Mouse (Mus musculus) hindbrain, embryonic 15.5 days (tissue): ENCODE measurements around the gene Dusp16. TPM values are rescaled to one million over a fixed set of nuclear protein-coding genes. Genes with fewer than 3 reads are reported as not detected.

Source experiments
- ATAC-seq: fragments of 200-750 bp; cut with Nextera tagmentation; 2 replicates; pipeline ENCODE4 v1.8.0; 2017; ENCODE audit warnings: low read depth, moderate number of reproducible peaks, moderate TSS enrichment; ENCODE audit not compliant: low FRiP score
- H3K27ac ChIP-seq: fragments of 300-500 bp; sonication (generic); replicated peaks from 2 replicates; pipeline ENCODE4 v1.5.1; 2015; ENCODE audit warnings: mild to moderate bottlenecking, inconsistent platforms
- H3K27me3 ChIP-seq: fragments of 300-500 bp; sonication (generic); 2 replicates; pipeline ENCODE4 v1.6.1; 2015; ENCODE audit warnings: control low read depth, inconsistent platforms
- H3K36me3 ChIP-seq: fragments of 300-500 bp; sonication (generic); 2 replicates; pipeline ENCODE4 v1.6.1; 2015; ENCODE audit warnings: control low read depth, inconsistent platforms
- H3K4me1 ChIP-seq: fragments of 300-500 bp; sonication (generic); replicated peaks from 2 replicates; pipeline ENCODE4 v1.6.1; 2015; ENCODE audit warnings: control low read depth, inconsistent platforms
- H3K4me2 ChIP-seq: fragments of 300-500 bp; sonication (generic); 2 replicates; pipeline ENCODE4 v1.6.1; 2015; ENCODE audit warnings: moderate library complexity, mild to moderate bottlenecking, inconsistent platforms
- H3K4me3 ChIP-seq: fragments of 300-500 bp; sonication (generic); 2 replicates; pipeline ENCODE4 v1.5.1; 2015; ENCODE audit warnings: mild to moderate bottlenecking, inconsistent platforms
- H3K9ac ChIP-seq: fragments of 300-500 bp; sonication (generic); 2 replicates; pipeline ENCODE4 v1.6.1; 2015; ENCODE audit warnings: inconsistent platforms
- H3K9me3 ChIP-seq: fragments of 300-500 bp; sonication (generic); 2 replicates; pipeline ENCODE4 v1.6.1; 2016; ENCODE audit warnings: control low read depth, inconsistent platforms
- WGBS: fragments of 180-500 bp; shearing (Covaris S2); methylation state at CpG from one replicate; pipeline ENCODE4 v1.1.7; 2015; 5-methylcytosine and 5-hydroxymethylcytosine counted together
- polyA plus RNA-seq: library from polyadenylated mRNA; unstranded; fragments of >200 nt; fragmentation: Nextera tagmentation; extraction: Ambion mirVana; gene quantifications from 2 replicates; pipeline ENCODE4 v1.2.1, GENCODE M21; 2015

Gene Dusp16
- polyA plus RNA-seq: 5.5 and 5.7 TPM in 2 replicates

DNA sequence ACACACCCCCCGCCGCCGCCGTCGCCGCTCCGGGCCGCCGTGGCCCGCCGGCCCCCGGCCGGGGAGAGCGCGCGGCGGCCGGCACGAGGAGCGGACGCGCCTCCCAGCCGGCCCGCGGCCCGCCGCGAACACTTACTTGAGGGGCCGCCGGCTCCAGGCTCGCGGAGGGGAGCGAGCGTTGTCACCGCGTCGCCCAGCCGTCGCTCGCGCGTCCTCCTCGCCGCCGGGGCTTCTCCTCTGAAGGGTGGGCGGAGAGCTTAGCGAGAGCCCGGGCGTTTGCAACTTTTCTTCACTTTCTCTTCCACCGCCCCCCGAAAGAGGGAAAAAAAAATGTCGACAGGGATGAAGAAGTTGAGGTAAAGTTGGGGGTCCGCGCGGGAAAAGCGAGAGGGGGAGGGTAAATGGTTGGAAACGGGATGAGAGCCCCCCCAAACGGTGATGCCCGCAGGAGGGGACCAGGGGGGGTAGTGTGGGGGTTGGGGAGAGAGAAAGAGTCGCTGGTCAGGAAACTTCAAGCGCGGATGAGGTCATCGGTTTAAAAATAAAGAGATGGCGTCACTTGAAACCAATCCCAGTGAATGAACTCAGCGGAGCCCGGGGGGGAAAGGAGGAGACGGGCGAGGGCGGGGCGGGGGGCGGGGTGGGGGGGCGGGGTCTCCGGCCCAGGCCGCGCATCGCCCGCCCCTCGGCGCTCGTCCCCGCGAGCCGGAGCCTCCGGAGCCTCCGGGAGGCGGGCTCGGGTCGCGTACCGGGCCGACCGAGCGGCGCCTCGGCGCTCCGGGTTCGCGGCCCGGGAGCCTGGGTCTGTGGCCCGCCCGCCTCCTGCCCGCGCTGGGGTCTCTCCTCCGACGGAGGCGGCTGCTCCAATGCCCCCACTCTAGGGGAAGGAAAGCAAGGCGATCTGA, at the start of gene Dusp16:
Gene Dusp16 (minus strand): TSS at position 485 of the 905 bp plus-strand sequence.
- peak; percentile 90 for ATAC-seq
- H3K27me3 ChIP-seq: 0 out of 2 replicates have a peak, but pooled peaks cover 4% of the 10 kb centered on the region
- WGBS: under 1% methylated on average over 88 of the region's 108 CpGs
- H3K4me2 ChIP-seq: peak within 1 kb of the TSS; percentile 86
- no peaks in the 10 kb centered on the region for H3K9me3 ChIP-seq
- peak within 1 kb of the TSS; percentile 85 for H3K27ac ChIP-seq
- H3K4me1 ChIP-seq: peaks cover 21% of the 10 kb centered on the region
- H3K9ac ChIP-seq: peak within 1 kb of the TSS; percentile 72
- no peaks in the 10 kb centered on the region for H3K36me3 ChIP-seq
- H3K4me3 ChIP-seq: peak within 1 kb of the TSS; percentile 75

DNA sequence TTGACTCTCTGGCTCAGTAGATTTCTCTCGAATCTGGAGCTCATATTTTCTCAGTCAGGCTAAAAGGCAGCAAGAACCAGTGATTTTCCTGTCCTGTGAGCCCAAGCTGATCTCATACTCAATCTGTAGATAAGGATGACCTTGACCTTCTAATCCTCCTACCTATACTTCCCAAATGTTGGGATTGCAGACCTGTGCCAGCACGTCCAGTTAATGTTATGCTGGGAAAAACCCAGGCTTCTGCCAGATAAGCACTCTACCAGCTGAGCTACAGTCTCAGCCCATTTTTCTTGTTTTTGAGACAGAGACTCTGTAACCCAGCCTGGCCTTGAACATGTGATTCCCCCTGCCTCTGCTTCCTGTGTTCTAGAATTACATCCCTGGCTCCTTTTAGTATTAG, 47.9 kb upstream of the Dusp16 start:
- Histone ChIP-seq H3K36me3 (0 out of 2 replicates have a peak, but pooled peaks cover 2% of the 10 kb centered on the region), H3K4me2 (no peak overlapping the region), H3K27me3 (no peaks in the 10 kb centered on the region), H3K9me3 (no peaks in the 10 kb centered on the region), H3K27ac (no peak overlapping the region), H3K4me1 (no peaks in the 10 kb centered on the region), H3K9ac (no peak overlapping the region), H3K4me3 (no peak overlapping the region)
- 89% methylated on average over 2 of the region's 2 CpGs for WGBS
- no peak for ATAC-seq

DNA sequence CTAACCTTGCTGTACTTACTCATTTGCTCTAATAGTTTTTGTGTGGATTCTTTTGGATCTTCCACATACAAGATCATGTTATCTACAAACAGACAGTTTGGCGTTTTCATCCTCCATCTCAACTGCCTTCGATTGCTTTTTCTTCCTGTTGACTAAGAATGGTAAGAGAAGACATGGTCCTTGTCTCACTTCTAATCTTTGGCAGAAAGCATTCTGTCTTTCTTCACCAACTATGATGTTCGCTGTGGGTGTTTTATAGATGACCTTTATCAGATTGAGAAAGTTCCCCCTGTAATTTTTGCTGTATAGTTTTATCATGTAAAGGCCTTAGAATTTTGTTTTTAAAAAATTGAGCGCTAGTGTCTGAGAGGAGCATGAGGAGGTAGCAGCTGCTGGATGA, 45.7 kb upstream of the Dusp16 start:
- Histone ChIP-seq H3K9ac (no peak overlapping the region), H3K4me2 (no peak overlapping the region), H3K4me3 (no peak overlapping the region), H3K27me3 (no peaks in the 10 kb centered on the region), H3K4me1 (no peaks in the 10 kb centered on the region), H3K27ac (no peak overlapping the region), H3K36me3 (0 out of 2 replicates have a peak, but pooled peaks cover 2% of the 10 kb centered on the region), H3K9me3 (no peaks in the 10 kb centered on the region)
- no peak for ATAC-seq
- 92% methylated on average over 4 of the region's 4 CpGs for WGBS

DNA sequence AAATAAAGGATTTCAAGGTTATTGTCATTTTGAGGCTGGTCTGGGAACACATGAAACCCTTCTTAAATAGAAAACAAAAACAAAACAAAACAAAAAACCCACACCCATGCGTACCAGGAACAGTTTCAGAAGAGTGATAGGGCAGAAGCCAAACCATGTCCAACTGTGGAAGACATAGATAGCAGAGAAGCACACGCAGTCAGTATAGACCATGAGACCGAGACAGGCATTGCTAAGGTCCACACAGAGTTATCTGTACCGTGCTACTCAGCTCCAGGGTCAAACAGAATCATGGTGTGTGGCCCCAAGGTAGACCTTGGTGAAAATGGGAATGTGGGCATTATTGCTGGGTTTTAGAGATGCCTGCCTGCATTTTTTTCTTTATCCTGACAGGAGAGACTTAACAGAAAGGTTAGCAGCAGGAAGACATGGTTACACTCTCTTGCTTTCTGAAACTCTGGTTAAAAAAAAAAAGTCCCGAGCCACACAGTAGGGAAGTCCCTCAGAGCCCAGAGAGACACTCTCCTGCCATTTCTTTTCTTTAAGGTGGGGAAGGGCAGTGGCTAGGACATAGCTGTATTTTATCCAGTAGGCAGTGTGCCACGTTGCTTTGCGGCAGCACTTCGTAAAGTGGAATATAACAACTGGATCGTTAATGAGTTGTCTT, 42.3 kb upstream of the Dusp16 start:
- H3K9me3 ChIP-seq: no peaks in the 10 kb centered on the region
- H3K36me3 ChIP-seq: 0 out of 2 replicates have a peak, but pooled peaks cover 2% of the 10 kb centered on the region
- no peaks in the 10 kb centered on the region for H3K27me3 ChIP-seq
- WGBS: 83% methylated on average over 9 of the region's 9 CpGs
- no peak overlapping the region for H3K27ac ChIP-seq
- no peak overlapping the region for H3K9ac ChIP-seq
- H3K4me1 ChIP-seq: peaks cover 11% of the 10 kb centered on the region; the same call in 1 of the 2 replicates
- no peak for ATAC-seq
- no peak overlapping the region for H3K4me2 ChIP-seq
- H3K4me3 ChIP-seq: no peak overlapping the region

DNA sequence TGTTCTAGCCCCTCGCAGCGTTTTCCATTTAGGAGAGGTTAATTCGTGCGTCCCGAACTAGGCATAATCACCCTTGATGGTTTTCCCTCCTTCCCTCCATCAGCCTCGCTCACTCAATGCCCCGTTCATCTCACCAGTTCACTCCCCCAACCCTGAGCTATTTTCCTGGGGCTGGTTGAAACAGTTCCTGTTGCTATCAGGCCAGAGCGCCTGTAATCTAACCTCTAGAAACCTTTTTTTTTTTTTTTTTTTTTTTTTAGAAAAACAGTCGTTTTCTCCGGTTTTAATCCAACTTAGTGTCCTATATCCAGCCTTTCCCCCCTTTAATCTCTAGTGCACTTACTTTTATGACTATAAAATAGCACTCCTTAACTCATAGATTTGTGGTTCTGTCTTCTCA, 38.4 kb upstream of the Dusp16 start:
- no peak for ATAC-seq
- Histone ChIP-seq H3K27ac (peak overlapping the region; percentile 86), H3K4me3 (peak overlapping the region; percentile 55)

DNA sequence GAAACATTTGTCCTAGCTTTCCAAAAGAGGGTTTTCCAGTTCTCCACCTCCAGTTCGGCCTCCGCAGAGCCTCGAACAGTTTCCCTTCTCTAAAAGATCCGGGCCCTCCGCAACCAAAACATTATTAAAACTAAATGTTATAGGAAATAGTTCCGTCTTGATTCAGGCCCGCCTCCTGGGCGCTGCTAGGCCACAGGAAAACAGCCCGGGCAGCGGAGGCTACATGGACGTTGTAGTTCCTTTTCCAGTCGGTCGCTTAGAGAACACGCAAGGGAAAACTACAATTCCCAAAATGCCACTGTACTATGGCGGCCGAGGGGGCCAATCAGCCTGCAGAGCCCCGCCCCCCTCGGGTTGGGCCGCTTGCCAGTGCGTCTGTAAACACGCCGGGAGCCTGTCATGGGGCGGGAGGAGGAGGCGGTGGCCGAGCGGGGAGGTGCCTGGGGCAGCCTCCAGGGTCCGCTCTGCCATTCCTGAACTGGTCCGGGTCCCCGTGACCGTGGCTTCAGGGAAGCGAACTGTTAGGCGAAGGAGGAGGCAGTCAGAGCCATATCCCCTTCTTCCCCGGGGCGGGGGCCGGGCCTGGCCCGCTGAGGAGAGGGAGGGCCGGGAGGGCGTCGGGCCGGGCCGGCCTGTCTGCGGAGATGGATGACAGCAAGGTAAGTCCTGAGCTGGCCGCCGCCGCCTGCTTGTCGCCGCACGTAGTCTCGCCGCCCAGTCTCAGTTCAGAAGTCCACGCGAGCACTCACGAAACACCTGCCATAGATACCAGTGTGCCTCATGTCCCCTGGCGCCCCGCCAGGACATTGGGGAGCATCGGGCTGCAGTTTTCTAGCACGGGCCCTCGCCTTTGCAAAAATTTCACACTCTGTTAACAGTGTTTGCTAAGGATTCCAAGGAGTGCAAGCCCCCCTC, 37.6 kb upstream of the Dusp16 start, which contains the start of gene Crebl2:
Gene Crebl2 (plus strand): TSS at position 369 of the 915 bp plus-strand sequence.
- Histone ChIP-seq H3K27me3 (no peaks in the 10 kb centered on the region), H3K36me3 (no peaks in the 10 kb centered on the region), H3K9ac (peak within 1 kb of the TSS; percentile 55), H3K4me2 (peak within 1 kb of the TSS; percentile 82), H3K4me3 (peak within 1 kb of the TSS; percentile 55), H3K9me3 (no peaks in the 10 kb centered on the region), H3K27ac (peak within 1 kb of the TSS; percentile 86), H3K4me1 (peaks cover 21% of the 10 kb centered on the region)
- under 1% methylated on average over 55 of the region's 58 CpGs for WGBS
- peak; percentile 97 for ATAC-seq

More for the DNA sequence above, 38.4 kb upstream of the Dusp16 start:
- H3K9ac ChIP-seq: peak overlapping the region; percentile 54
- no peaks in the 10 kb centered on the region for H3K27me3 ChIP-seq
- H3K4me2 ChIP-seq: peak overlapping the region; percentile 82
- H3K36me3 ChIP-seq: no peaks in the 10 kb centered on the region
- 4% methylated on average over 10 of the region's 10 CpGs for WGBS
- peaks cover 21% of the 10 kb centered on the region for H3K4me1 ChIP-seq
- no peaks in the 10 kb centered on the region for H3K9me3 ChIP-seq

DNA sequence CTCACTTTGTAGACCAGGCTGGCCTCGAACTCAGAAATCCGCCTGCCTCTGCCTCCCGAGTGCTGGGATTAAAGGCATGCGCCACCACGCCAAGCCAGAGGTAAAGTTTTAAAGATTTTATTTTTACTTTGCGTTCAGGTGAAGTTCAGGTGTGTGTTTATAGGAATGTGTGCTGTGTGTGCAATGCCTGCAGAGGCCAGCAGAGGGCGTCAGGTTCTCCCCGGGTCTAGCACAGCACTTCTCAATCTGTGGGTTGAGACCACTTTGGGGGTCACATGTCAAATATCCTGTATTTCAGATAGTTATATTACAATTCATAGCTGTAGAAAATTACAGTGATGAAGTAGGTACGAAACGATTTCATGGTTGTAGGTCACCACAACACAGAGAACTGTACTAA, 30.4 kb upstream of the Dusp16 start:
- no peak overlapping the region for H3K27ac ChIP-seq
- no peak overlapping the region for H3K4me3 ChIP-seq
- no peaks in the 10 kb centered on the region for H3K36me3 ChIP-seq
- 67% methylated on average over 10 of the region's 10 CpGs for WGBS
- H3K27me3 ChIP-seq: no peaks in the 10 kb centered on the region
- H3K4me2 ChIP-seq: no peak overlapping the region
- H3K9me3 ChIP-seq: no peaks in the 10 kb centered on the region
- no peak overlapping the region for H3K9ac ChIP-seq
- H3K4me1 ChIP-seq: no peaks in the 10 kb centered on the region
- no peak for ATAC-seq

DNA sequence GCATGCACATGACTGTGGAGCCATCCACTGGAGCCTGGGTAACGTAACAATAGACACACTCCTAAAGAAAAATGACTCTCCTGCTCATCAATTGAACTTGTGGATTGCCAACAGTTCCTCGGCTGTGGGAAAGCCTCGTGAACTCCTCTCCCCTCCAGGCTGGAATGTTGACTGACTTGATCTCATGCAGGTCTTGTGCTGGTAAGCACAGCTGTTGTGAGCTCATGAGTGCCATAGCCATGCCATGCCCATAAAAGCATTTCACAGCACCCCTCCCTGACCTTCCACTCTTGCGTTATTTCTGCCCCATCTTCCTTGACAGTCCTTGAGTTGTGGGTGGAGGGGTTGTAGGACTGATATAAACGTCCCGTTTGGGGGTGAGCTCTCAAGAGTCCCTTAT, 28.0 kb upstream of the Dusp16 start:
- Histone ChIP-seq H3K4me1 (no peaks in the 10 kb centered on the region), H3K4me3 (no peak overlapping the region), H3K27ac (no peak overlapping the region), H3K36me3 (no peaks in the 10 kb centered on the region), H3K9me3 (no peaks in the 10 kb centered on the region), H3K27me3 (no peaks in the 10 kb centered on the region), H3K4me2 (no peak overlapping the region), H3K9ac (no peak overlapping the region)
- no peak for ATAC-seq
- 36% methylated on average over 6 of the region's 6 CpGs for WGBS

DNA sequence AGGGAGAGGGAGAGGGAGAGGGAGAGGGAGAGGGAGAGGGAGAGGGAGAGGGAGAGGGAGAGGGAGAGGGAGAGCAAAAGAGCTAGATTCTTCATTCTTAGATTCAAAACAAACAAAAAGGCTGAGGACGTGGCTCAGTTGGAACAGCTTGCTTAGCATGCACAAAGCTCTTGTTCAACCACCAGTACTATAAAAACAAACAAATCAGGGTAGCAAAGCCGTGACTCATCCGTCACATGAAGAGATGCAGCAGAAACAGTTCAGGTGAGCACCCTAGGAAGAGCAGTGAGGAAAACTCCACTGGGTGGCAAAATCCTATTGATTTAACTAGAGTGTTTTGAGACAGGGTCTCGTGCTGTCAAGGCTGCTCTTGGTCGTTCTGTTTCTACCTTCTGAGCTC, 27.3 kb upstream of the Dusp16 start:
- no peaks in the 10 kb centered on the region for H3K27me3 ChIP-seq
- no peak overlapping the region for H3K9ac ChIP-seq
- H3K4me1 ChIP-seq: no peaks in the 10 kb centered on the region
- H3K9me3 ChIP-seq: no peaks in the 10 kb centered on the region
- no peak overlapping the region for H3K4me2 ChIP-seq
- H3K27ac ChIP-seq: no peak overlapping the region
- no peak for ATAC-seq
- H3K4me3 ChIP-seq: no peak overlapping the region
- 48% methylated on average over 5 of the region's 5 CpGs for WGBS
- no peaks in the 10 kb centered on the region for H3K36me3 ChIP-seq

DNA sequence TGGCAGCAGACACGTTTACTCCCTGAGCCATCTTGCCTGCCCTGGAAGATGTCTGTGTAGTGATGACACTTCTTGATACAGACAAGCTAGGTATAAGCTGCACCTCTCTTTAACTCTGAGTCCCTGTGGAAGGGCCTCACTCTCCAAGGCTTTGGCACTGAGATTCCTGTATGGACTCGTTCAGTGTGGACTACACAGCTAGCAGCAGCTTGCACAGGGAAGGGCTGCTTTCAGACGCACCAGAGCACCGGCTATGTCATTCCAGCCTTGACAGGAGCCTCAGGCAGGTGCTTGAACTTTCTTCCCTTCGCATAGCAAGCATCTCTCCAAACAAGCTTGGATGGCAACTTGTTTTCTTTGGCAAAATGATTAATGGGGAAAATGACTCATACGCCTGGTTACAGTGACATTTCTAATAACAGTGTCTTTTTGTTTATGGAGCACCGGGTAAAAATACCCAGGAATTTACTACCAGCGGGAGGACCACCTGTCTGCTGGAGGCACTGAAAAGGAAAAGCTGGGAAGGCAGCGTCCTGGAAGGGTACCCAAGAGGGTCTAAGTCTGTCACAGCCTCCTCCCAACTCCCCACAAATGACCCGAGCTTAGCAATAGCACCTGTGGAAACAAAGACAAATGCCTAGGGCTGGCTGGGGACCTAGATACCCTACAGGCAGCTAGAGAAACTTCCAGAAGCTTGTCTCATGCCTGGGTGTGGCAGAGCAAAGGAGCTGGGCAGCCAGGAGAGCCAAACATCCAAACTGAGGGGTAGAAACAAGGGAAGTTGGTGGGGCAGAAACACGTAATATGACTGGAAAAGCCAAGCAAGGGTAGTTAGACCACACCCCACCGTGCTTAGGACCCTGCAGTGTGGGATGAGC, 24.9 kb upstream of the Dusp16 start:
- no peak for ATAC-seq
- H3K9me3 ChIP-seq: no peaks in the 10 kb centered on the region

DNA sequence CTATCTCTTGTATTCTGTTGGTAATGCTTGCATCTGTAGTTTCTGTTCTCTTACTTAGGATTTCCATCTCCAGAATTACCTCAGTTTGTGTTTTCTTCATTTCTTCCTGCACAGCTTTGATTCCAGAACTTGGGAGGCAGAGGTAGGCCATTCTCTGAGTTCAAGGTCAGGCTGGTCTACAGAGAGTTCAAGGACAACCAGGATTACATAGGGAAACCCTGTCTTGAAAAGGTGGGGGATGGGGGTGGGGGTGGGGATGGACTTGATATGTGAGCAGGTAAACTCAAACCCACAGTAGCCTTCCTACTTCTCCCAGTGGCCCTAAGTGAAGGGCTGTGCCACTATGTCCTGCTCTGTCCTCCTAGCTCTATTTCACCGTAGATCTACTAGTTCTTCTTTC, 20.6 kb upstream of the Dusp16 start:
- Histone ChIP-seq H3K9ac (no peak overlapping the region), H3K9me3 (no peaks in the 10 kb centered on the region), H3K27ac (no peak overlapping the region), H3K4me3 (no peak overlapping the region), H3K4me1 (no peaks in the 10 kb centered on the region), H3K27me3 (no peaks in the 10 kb centered on the region), H3K4me2 (no peak overlapping the region), H3K36me3 (no peaks in the 10 kb centered on the region)
- WGBS: 79% methylated on average over 1 of the region's 1 CpGs
- ATAC-seq: no peak

More for the DNA sequence above, 24.9 kb upstream of the Dusp16 start:
- Histone ChIP-seq H3K36me3 (no peaks in the 10 kb centered on the region), H3K27ac (no peak overlapping the region), H3K27me3 (no peaks in the 10 kb centered on the region), H3K4me3 (no peak overlapping the region), H3K4me1 (no peaks in the 10 kb centered on the region), H3K9ac (no peak overlapping the region), H3K4me2 (no peak overlapping the region)
- 69% methylated on average over 12 of the region's 12 CpGs for WGBS
